Mouse (Mus musculus): ENCODE results near the gene Catsperd. TPM values are rescaled to one million over a fixed set of nuclear protein-coding genes. Genes with fewer than 3 reads are reported as not detected.

Catsperd gene
- polyA plus RNA-seq, 1 experiment, result 0.25 TPM

DNA sequence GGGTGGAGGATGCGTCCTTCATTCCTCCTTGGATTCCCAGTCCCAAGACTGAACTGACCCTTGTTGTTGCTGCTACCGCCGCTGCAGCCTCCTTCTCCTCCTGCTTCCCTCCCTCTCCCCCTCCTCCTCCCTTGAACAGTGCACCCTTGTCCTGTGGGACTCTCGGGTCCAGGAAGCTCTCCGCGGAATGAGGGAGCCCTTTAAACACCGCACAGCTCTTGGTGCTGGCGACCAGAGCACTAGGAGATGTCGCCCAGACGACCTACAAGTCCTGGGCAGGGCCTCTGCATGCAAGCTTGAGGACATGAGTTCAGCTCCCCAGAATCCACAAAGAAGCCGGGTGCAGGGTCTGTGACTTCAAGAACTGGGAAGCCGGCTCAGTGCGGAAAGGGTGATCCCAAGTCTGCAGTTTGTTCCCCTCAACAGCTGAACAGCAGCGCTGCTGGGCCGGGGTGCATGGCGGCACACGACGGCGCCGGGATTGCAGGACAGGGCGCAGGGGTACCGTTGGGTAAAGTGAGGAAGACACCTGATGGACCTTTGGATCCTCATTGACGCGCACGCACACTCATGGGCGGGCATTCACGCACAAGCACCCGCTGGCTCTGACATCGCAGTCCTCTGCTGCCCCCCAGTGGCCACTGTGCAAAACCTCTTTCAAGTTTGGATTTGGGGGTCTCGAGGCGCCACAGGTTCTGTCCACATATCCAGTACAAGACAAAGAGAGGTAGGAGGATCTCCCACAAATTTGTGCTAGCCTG, 40.6 kb downstream of the Catsperd start:
- WGBS, result 3% methylated on average over 31 of the region's 31 CpGs
- Histone ChIP-seq H3K27me3 (ENCODE audit: control insufficient read depth, insufficient read depth, low read length) (no peaks in the 10 kb centered on the region), H3K36me3 (ENCODE audit: control insufficient read depth, insufficient read depth, low read length) (no peaks in the 10 kb centered on the region), H3K4me1 (ENCODE audit: control insufficient read depth, insufficient read depth, insufficient read length, low read length) (peaks cover 7% of the 10 kb centered on the region; the same call in 1 of the 2 replicates), H3K27ac (ENCODE audit: insufficient read depth, low read depth, low read length) (no peak overlapping the region), H3K4me3 (ENCODE audit: low read depth, low read length) (peak overlapping the region; percentile 63)
- TF ChIP-seq CTCF (IDR thresholded peaks at IDR 0.05; ENCODE audit: extremely low read depth, insufficient read length, insufficient replicate concordance, low read depth, low read length) (peak; percentile 98), POLR2A (IDR thresholded peaks at IDR 0.05; ENCODE audit: low read depth, low read length) (no peak)

DNA sequence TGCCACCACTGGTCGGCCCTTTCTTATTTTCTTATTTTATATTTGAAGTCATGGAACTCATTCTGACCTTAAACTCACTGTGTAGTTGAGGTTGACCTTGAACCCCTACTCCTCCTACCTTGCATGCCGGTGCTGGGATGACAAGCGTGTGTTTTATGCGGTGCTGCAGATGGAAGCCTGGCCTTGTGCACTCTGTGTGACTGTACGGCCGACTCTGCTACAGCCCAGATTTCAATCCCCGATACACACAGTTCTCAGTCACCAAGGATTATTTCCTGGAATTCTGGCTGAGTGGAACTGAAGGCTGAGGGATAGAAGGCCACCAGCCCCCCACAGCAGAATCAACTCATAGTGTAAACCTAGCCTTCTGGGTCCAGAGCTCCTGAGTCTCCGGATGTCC, 41.8 kb downstream of the Catsperd start:
- no peaks in the 10 kb centered on the region for H3K36me3 ChIP-seq (ENCODE audit: control insufficient read depth, insufficient read depth, low read length)
- 90% methylated on average over 8 of the region's 8 CpGs for WGBS
- TF ChIP-seq CTCF (IDR thresholded peaks at IDR 0.05; ENCODE audit: extremely low read depth, insufficient read length, insufficient replicate concordance, low read depth, low read length) (no peak), POLR2A (IDR thresholded peaks at IDR 0.05; ENCODE audit: low read depth, low read length) (no peak)

GRCm38 (mm10) chr17:56672941-56673646, 45.2 kb downstream of the Catsperd start, which contains the start of gene Ranbp3:
TSS of gene Ranbp3 (plus strand) at chr17:56673294.
- TF ChIP-seq POLR2A (IDR thresholded peaks at IDR 0.05; ENCODE audit: low read depth, low read length) (peak; percentile 76), CTCF (IDR thresholded peaks at IDR 0.05; ENCODE audit: extremely low read depth, insufficient read length, insufficient replicate concordance, low read depth, low read length) (no peak)
- Histone ChIP-seq H3K27ac (ENCODE audit: insufficient read depth, low read depth, low read length) (peak within 1 kb of the TSS; percentile 90), H3K4me1 (ENCODE audit: control insufficient read depth, insufficient read depth, insufficient read length, low read length) (no peaks in the 10 kb centered on the region), H3K27me3 (ENCODE audit: control insufficient read depth, insufficient read depth, low read length) (no peaks in the 10 kb centered on the region), H3K4me3 (ENCODE audit: low read depth, low read length) (peak within 1 kb of the TSS; percentile 81), H3K36me3 (ENCODE audit: control insufficient read depth, insufficient read depth, low read length) (peaks cover 2% of the 10 kb centered on the region)
- under 1% methylated on average over 60 of the region's 66 CpGs for WGBS

More for the DNA sequence above, 41.8 kb downstream of the Catsperd start:
- Histone ChIP-seq H3K4me1 (ENCODE audit: control insufficient read depth, insufficient read depth, insufficient read length, low read length) (0 out of 2 replicates have a peak, but pooled peaks cover 2% of the 10 kb centered on the region), H3K27ac (ENCODE audit: insufficient read depth, low read depth, low read length) (no peak overlapping the region), H3K4me3 (ENCODE audit: low read depth, low read length) (no peak overlapping the region), H3K27me3 (ENCODE audit: control insufficient read depth, insufficient read depth, low read length) (no peaks in the 10 kb centered on the region)

GRCm38 (mm10) chr17:56673647-56674416, 45.9 kb downstream of the Catsperd start:
- no peak for TF ChIP-seq POLR2A (IDR thresholded peaks at IDR 0.05; ENCODE audit: low read depth, low read length)
- TF ChIP-seq CTCF (IDR thresholded peaks at IDR 0.05; ENCODE audit: extremely low read depth, insufficient read length, insufficient replicate concordance, low read depth, low read length), result no peak
- under 1% methylated on average over 37 of the region's 37 CpGs for WGBS
- Histone ChIP-seq H3K27ac (ENCODE audit: insufficient read depth, low read depth, low read length) (0 out of 2 replicates have a peak overlapping the region, but pooled peaks have one; percentile 34), H3K4me3 (ENCODE audit: low read depth, low read length) (peak overlapping the region; percentile 81), H3K27me3 (ENCODE audit: control insufficient read depth, insufficient read depth, low read length) (no peaks in the 10 kb centered on the region), H3K36me3 (ENCODE audit: control insufficient read depth, insufficient read depth, low read length) (peaks cover 4% of the 10 kb centered on the region), H3K4me1 (ENCODE audit: control insufficient read depth, insufficient read depth, insufficient read length, low read length) (no peaks in the 10 kb centered on the region)

DNA sequence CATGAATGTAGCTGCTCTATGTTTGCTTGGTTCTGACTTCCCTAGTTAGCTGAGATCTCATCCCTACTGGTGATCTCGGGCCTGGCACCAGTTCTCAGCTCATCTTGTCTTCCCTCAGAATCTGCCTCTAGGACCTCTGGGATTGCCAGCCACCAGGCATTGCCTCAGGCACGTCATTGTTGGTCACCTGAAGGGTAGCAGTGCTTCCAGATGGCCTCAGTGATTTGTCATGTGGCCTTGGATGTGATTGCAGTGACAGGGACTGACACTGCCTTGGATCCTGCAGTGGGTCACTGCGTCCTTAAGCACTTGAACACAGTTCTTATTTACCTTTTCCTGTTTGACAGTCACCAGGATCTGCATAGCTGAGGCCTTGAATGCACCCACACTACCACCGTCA, 53.8 kb downstream of the Catsperd start:
- Histone ChIP-seq H3K36me3 (ENCODE audit: control insufficient read depth, insufficient read depth, low read length) (peaks cover 22% of the 10 kb centered on the region), H3K27ac (ENCODE audit: insufficient read depth, low read depth, low read length) (no peak overlapping the region), H3K4me3 (ENCODE audit: low read depth, low read length) (no peak overlapping the region), H3K27me3 (ENCODE audit: control insufficient read depth, insufficient read depth, low read length) (no peaks in the 10 kb centered on the region), H3K4me1 (ENCODE audit: control insufficient read depth, insufficient read depth, insufficient read length, low read length) (no peaks in the 10 kb centered on the region)
- TF ChIP-seq POLR2A (IDR thresholded peaks at IDR 0.05; ENCODE audit: low read depth, low read length), result no peak
- TF ChIP-seq CTCF (IDR thresholded peaks at IDR 0.05; ENCODE audit: extremely low read depth, insufficient read length, insufficient replicate concordance, low read depth, low read length), result no peak
- 62% methylated on average over 4 of the region's 4 CpGs for WGBS

GRCm38 (mm10) chr17:56682880-56683279, 54.9 kb downstream of the Catsperd start:
- Histone ChIP-seq H3K27ac (ENCODE audit: insufficient read depth, low read depth, low read length) (no peak overlapping the region), H3K27me3 (ENCODE audit: control insufficient read depth, insufficient read depth, low read length) (no peaks in the 10 kb centered on the region), H3K36me3 (ENCODE audit: control insufficient read depth, insufficient read depth, low read length) (peaks cover 29% of the 10 kb centered on the region), H3K4me3 (ENCODE audit: low read depth, low read length) (no peak overlapping the region), H3K4me1 (ENCODE audit: control insufficient read depth, insufficient read depth, insufficient read length, low read length) (no peaks in the 10 kb centered on the region; the same call in 1 of the 2 replicates)
- TF ChIP-seq CTCF (IDR thresholded peaks at IDR 0.05; ENCODE audit: extremely low read depth, insufficient read length, insufficient replicate concordance, low read depth, low read length) (no peak), POLR2A (IDR thresholded peaks at IDR 0.05; ENCODE audit: low read depth, low read length) (no peak)
- WGBS, result 50% methylated on average over 3 of the region's 3 CpGs
